Mouse (Mus musculus): ENCODE measurements around the gene Gm28635.

The Gm28635 gene

GRCm38 (mm10) chr2:84592801-84593200 lies 85.0 kb downstream of the Gm28635 start:
- DNase-seq (ENCODE audit: extremely low spot score, low spot score) = no peak

- DNase-seq (ENCODE audit: extremely low spot score, low spot score) = no peak
These were observed 92.1 kb downstream of the Gm28635 start for GRCm38 (mm10) chr2:84585700-84586099.

- no peak for DNase-seq (ENCODE audit: extremely low spot score, low spot score)
These were observed 95.6 kb downstream of the Gm28635 start for GRCm38 (mm10) chr2:84582286-84582685.

- DNase-seq (ENCODE audit: extremely low spot score, low spot score) = no peak
These were observed 96.6 kb downstream of the Gm28635 start for GRCm38 (mm10) chr2:84581208-84581607.

GRCm38 (mm10) chr2:84579311-84579710 lies 98.5 kb downstream of the Gm28635 start:
- no peak for DNase-seq (ENCODE audit: extremely low spot score, low spot score)

- DNase-seq (ENCODE audit: extremely low spot score, low spot score) = no peak
These were observed 103.7 kb downstream of the Gm28635 start for GRCm38 (mm10) chr2:84574130-84574529.

- no peak for DNase-seq (ENCODE audit: extremely low spot score, low spot score)
These were observed 120.8 kb downstream of the Gm28635 start for GRCm38 (mm10) chr2:84556888-84557514.
